Mouse (Mus musculus): ENCODE data around the gene Fsd2. TPM values are rescaled to one million over a fixed set of nuclear protein-coding genes. Genes with fewer than 3 reads are reported as not detected.

The Fsd2 gene
- polyA plus RNA-seq, 1 experiment from 2014 or later, result 0.04 TPM

DNA sequence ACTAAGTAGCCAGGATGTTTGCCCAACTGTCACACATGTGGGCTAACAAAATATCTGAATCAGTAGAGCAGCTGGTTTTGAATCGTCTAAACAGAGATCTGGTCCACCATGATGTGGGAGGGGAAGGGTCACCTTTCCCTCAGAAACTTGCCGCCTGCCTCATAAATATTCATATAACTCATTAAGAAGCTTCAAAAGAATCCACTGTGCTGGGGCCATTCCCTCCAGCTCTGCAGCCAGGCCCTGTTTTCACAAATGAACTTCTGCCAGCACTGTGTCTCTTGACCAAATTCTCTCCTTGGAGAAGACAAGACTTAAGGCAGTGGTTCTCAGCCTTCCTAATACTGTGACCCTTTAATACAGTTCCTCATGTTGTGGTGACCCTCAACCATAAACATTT lies 27.2 kb downstream of the Fsd2 start:
- DNase-seq (ENCODE audit: low spot score) (no peak), ATAC-seq (replicated peaks; ENCODE audit: low FRiP score, low read depth) (no peak)
- no peak overlapping the region for H3K4me3 ChIP-seq (replicated peaks; ENCODE audit: low read depth, low read length)
- no peaks in the 10 kb centered on the region for H3K27me3 ChIP-seq (ENCODE audit: insufficient read depth, low read length)
- 10% methylated on average over 2 of the region's 2 CpGs for WGBS
- TF ChIP-seq CTCF (IDR thresholded peaks at IDR 0.05; ENCODE audit: low read depth), result no peak
- H3K9ac ChIP-seq (ENCODE audit: low read depth, low read length), result no peak overlapping the region
- no peaks in the 10 kb centered on the region for H3K9me3 ChIP-seq (replicated peaks; ENCODE audit: low read length)
- H3K4me1 ChIP-seq (replicated peaks; ENCODE audit: insufficient read depth, low read length), result no peaks in the 10 kb centered on the region
- H3K27ac ChIP-seq, result no peak overlapping the region
- no peak overlapping the region for H3K4me2 ChIP-seq (ENCODE audit: low read length)
- 0 out of 2 replicates have a peak, but pooled peaks cover 11% of the 10 kb centered on the region for H3K36me3 ChIP-seq (ENCODE audit: insufficient read depth, low read length)

DNA sequence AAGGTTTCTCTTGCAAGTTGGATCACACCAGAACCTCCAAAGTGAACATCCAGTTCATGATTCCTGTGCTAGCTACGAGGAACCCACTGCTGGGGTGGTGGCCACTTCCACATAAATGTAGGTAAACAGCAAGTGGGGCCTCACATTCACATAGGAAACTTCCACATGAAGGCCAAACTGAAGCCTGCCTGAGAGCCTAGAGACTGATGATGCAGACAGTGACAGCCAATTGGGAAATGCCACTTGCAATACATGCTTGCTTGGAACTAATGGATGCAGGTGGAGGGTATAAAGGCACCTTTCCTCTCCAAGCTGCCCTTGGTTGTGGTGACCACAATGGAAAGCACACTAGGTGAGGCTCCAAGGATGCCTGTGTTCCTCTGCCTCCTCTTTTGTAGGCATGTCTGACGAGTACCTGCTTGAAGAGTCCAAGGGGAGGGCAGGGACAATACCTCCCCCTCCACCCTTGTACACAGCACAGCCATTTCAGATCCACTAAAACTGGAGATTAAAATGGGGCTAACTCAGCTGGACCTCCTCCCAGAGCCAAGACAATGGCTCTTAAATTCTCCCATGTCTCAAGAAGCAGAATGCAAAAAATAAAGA lies 28.6 kb downstream of the Fsd2 start:
- Histone ChIP-seq H3K36me3 (ENCODE audit: insufficient read depth, low read length) (peaks cover 23% of the 10 kb centered on the region; the same call in 1 of the 2 replicates), H3K4me3 (replicated peaks; ENCODE audit: low read depth, low read length) (no peak overlapping the region), H3K4me2 (ENCODE audit: low read length) (no peak overlapping the region), H3K9ac (ENCODE audit: low read depth, low read length) (no peak overlapping the region), H3K27ac (no peak overlapping the region), H3K4me1 (replicated peaks; ENCODE audit: insufficient read depth, low read length) (no peaks in the 10 kb centered on the region), H3K27me3 (ENCODE audit: insufficient read depth, low read length) (no peaks in the 10 kb centered on the region), H3K9me3 (replicated peaks; ENCODE audit: low read length) (no peaks in the 10 kb centered on the region)
- TF ChIP-seq CTCF (IDR thresholded peaks at IDR 0.05; ENCODE audit: low read depth), result no peak
- ATAC-seq (replicated peaks; ENCODE audit: low FRiP score, low read depth) (no peak), DNase-seq (ENCODE audit: low spot score) (peak; percentile 62)
- WGBS, result 68% methylated on average over 2 of the region's 2 CpGs

DNA sequence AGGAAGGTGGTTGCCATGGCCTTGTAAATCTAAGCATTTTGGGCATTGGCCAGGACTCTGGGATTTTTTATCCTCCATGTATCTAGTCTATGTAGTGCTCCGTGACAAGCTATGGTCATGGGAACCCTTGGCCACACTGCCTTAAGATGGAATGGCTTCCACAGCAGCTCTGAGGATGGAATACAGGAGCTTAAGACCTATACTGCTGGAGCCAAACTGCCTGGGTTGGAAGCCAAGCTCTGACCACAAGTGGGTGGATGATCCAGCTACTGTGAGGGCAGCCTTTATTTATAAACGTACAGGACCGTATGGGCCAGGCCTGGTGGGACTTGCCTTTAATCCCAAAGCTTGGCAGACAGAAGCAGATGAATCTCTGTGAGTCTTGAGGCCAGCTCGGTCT lies 30.3 kb downstream of the Fsd2 start:
- TF ChIP-seq CTCF (IDR thresholded peaks at IDR 0.05; ENCODE audit: low read depth), result no peak
- WGBS, result 86% methylated on average over 4 of the region's 4 CpGs
- Histone ChIP-seq H3K4me2 (ENCODE audit: low read length) (no peak overlapping the region), H3K4me3 (replicated peaks; ENCODE audit: low read depth, low read length) (no peak overlapping the region), H3K36me3 (ENCODE audit: insufficient read depth, low read length) (peaks cover 37% of the 10 kb centered on the region), H3K27me3 (ENCODE audit: insufficient read depth, low read length) (no peaks in the 10 kb centered on the region), H3K27ac (no peak overlapping the region), H3K4me1 (replicated peaks; ENCODE audit: insufficient read depth, low read length) (no peaks in the 10 kb centered on the region), H3K9me3 (replicated peaks; ENCODE audit: low read length) (no peaks in the 10 kb centered on the region), H3K9ac (ENCODE audit: low read depth, low read length) (no peak overlapping the region)
- ATAC-seq (replicated peaks; ENCODE audit: low FRiP score, low read depth) (no peak), DNase-seq (ENCODE audit: low spot score) (no peak)

DNA sequence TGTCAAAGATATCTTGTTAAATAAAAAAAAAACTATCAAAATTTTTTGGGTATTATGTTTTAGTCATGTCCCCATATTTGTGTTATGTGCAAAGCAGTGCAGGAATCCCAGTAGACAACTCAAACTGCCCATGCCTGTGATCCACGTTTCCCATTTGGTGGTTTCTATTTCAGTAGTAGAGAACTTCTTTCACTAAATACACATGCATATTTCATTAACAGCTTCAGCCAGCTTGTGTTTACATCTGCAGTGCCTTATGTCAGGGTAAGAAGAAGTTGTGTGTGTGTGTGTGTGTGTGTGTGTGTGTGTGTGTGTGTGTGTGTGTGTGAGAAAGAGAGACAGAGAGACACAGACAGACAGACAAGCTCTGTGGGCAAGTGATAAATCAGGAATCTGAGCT lies 35.3 kb downstream of the Fsd2 start:
- 80% methylated on average over 1 of the region's 1 CpGs for WGBS
- Histone ChIP-seq H3K9me3 (replicated peaks; ENCODE audit: low read length) (no peaks in the 10 kb centered on the region), H3K4me1 (replicated peaks; ENCODE audit: insufficient read depth, low read length) (no peaks in the 10 kb centered on the region), H3K9ac (ENCODE audit: low read depth, low read length) (no peak overlapping the region), H3K4me2 (ENCODE audit: low read length) (no peak overlapping the region), H3K4me3 (replicated peaks; ENCODE audit: low read depth, low read length) (no peak overlapping the region), H3K27ac (no peak overlapping the region), H3K27me3 (ENCODE audit: insufficient read depth, low read length) (no peaks in the 10 kb centered on the region), H3K36me3 (ENCODE audit: insufficient read depth, low read length) (peaks cover 51% of the 10 kb centered on the region)
- no peak for ATAC-seq (replicated peaks; ENCODE audit: low FRiP score, low read depth)
- TF ChIP-seq CTCF (IDR thresholded peaks at IDR 0.05; ENCODE audit: low read depth), result no peak
- DNase-seq (ENCODE audit: low spot score), result no peak

DNA sequence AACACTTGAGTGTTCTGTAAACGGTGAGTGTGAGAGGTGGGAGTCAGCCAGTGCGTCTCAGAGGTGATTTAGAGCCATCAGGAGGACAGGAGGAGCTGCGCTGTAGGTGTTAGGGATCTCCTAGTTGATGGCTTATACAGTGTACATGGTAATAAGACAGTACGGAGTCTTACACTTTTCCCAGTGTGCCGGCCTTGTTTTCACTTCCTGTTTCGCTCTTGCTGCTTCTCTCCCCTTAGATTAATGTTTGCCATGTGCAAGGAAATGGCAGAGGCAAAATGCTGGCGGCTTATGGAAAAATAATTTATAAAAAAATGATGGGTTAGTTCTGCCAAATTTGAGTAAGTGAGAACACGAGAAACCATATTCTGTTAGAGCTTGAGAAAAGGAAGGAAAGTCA lies 37.8 kb downstream of the Fsd2 start:
- H3K9ac ChIP-seq (ENCODE audit: low read depth, low read length), result no peak overlapping the region
- no peak overlapping the region for H3K4me3 ChIP-seq (replicated peaks; ENCODE audit: low read depth, low read length)
- no peaks in the 10 kb centered on the region for H3K27me3 ChIP-seq (ENCODE audit: insufficient read depth, low read length)
- peaks cover 6% of the 10 kb centered on the region; the same call in 1 of the 2 replicates for H3K4me1 ChIP-seq (replicated peaks; ENCODE audit: insufficient read depth, low read length)
- H3K9me3 ChIP-seq (replicated peaks; ENCODE audit: low read length), result no peaks in the 10 kb centered on the region
- TF ChIP-seq CTCF (IDR thresholded peaks at IDR 0.05; ENCODE audit: low read depth), result no peak
- 82% methylated on average over 8 of the region's 8 CpGs for WGBS
- ATAC-seq (replicated peaks; ENCODE audit: low FRiP score, low read depth) (no peak), DNase-seq (ENCODE audit: low spot score) (no peak)
- H3K4me2 ChIP-seq (ENCODE audit: low read length), result no peak overlapping the region
- H3K27ac ChIP-seq, result no peak overlapping the region
- peaks cover 33% of the 10 kb centered on the region for H3K36me3 ChIP-seq (ENCODE audit: insufficient read depth, low read length)

DNA sequence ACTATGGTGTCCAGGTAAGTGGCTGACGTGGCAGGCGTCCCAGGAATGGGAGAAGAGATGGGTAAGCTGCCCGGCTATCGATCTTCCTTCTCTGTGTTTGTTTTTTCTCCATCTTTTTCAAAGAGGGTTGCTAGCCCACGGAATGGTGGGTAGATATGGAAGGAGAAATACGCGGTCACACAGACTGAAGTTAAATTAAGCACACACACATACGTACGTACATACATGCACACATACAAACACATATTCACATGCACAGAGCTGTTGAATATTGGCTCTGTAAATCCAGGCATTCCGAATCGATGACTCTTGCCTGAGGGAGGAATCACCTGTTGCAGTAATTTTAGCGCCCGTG lies 43.1 kb downstream of the Fsd2 start:
- TF ChIP-seq CTCF (IDR thresholded peaks at IDR 0.05; ENCODE audit: low read depth), result no peak
- Histone ChIP-seq H3K27ac (peak overlapping the region; percentile 96), H3K4me1 (replicated peaks; ENCODE audit: insufficient read depth, low read length) (peaks cover 8% of the 10 kb centered on the region; the same call in 1 of the 2 replicates), H3K4me3 (replicated peaks; ENCODE audit: low read depth, low read length) (peak overlapping the region; percentile 75), H3K9me3 (replicated peaks; ENCODE audit: low read length) (no peaks in the 10 kb centered on the region), H3K4me2 (ENCODE audit: low read length) (peak overlapping the region; percentile 85), H3K27me3 (ENCODE audit: insufficient read depth, low read length) (no peaks in the 10 kb centered on the region), H3K36me3 (ENCODE audit: insufficient read depth, low read length) (no peaks in the 10 kb centered on the region), H3K9ac (ENCODE audit: low read depth, low read length) (peak overlapping the region; percentile 67)
- DNase-seq (ENCODE audit: low spot score), result no peak
- WGBS, result 8% methylated on average over 13 of the region's 13 CpGs
- no peak for ATAC-seq (replicated peaks; ENCODE audit: low FRiP score, low read depth)
